Mouse (Mus musculus) heart, postnatal 36 days (tissue): ENCODE results near the gene Dll3. TPM values are rescaled to one million over a fixed set of nuclear protein-coding genes. Genes with fewer than 3 reads are reported as not detected.

Experiments
- DNase-seq, 2 experiments: peaks; one replicate each; pipeline ENCODE4 v3.0.0; 2021 to 2022
- intact Hi-C: fragments of 180-260 bp; cut with DNase I; formaldehyde crosslinking; loops from one replicate; pipeline ENCODE4 v1.15.1; 2025
- total RNA-seq, 2 experiments: library from RNA; stranded (reverse); gene quantifications; 2 replicates each; pipeline ENCODE4 v1.2.3; 2021

Gene Dll3
- total RNA-seq, 2 experiments from 2014 or later: not detected

DNA sequence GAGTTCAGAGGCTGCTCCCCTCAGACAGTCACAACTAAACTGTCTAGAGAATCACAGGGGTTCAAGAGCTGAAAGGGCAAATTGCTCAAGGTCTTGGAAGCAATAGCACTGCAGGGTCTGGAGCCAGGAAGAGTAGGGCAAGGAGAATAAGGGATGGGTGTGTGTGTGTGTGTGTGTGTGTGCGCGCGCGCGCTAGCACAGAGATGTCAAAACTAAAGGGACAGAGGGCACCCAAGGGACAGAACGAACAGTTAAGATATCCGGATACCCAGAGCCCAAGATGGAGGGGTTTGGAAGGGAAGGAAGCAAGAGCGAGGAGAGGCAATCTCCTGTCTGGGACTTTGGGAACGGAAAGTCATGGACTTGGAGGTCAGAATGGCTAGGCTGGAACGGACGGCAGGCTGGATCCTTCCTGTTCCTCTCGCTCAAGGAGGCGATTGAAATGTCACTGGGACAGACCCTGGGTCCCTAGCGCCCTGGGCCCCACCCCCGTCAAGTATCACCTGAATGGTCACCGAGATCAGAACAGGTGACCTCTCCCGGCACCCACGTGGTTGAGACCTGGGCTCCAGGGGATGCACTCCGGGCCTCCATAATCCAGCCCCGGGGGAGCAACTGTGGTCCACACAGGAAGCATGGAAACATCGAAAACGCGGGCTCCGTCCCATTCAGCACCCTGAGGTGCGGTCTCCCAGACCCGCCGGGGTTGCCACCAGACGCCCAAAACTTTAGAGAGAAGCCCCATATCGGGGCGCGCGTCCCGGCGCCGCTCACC lies 9.3 kb upstream of the Dll3 start:
- no peak for DNase-seq
- intact Hi-C loops: no loop called here

GRCm38 (mm10) chr7:28309737-28310136 lies 7.7 kb upstream of the Dll3 start:
- intact Hi-C loops: loop anchor here (10.0 kb wide), 1 partner anchor 255 kb away; the partner anchor contains the start of gene Psmc4
- no peak for DNase-seq

GRCm38 (mm10) chr7:28306216-28306615 lies 4.2 kb upstream of the Dll3 start:
- intact Hi-C loops: loop anchor here (10.0 kb wide), 1 partner anchor 251 kb away; the partner anchor contains the start of gene Psmc4
- no peak for DNase-seq

DNA sequence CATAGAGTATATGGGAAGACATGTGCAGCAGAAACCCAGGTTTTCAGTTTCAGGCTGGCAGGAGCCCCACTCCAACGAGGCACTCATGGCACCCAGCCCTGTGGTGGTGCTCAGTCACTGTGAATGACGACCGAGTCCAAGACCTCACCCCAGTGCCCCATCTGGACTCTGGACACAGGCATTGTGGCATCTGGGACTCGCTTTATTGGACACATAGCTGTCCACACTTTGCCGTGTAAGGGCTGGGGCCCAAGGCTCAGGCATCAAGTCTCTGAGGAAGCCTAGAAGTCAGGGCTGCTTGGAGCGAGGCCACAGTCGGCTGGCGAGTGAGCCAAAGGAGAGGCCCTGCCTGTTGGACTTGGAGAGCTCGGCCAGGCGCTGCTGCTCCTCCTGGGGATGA lies 3.6 kb upstream of the Dll3 start:
- intact Hi-C loops: loop anchor here (10.0 kb wide), 1 partner anchor 251 kb away; the partner anchor contains the start of gene Psmc4

DNA sequence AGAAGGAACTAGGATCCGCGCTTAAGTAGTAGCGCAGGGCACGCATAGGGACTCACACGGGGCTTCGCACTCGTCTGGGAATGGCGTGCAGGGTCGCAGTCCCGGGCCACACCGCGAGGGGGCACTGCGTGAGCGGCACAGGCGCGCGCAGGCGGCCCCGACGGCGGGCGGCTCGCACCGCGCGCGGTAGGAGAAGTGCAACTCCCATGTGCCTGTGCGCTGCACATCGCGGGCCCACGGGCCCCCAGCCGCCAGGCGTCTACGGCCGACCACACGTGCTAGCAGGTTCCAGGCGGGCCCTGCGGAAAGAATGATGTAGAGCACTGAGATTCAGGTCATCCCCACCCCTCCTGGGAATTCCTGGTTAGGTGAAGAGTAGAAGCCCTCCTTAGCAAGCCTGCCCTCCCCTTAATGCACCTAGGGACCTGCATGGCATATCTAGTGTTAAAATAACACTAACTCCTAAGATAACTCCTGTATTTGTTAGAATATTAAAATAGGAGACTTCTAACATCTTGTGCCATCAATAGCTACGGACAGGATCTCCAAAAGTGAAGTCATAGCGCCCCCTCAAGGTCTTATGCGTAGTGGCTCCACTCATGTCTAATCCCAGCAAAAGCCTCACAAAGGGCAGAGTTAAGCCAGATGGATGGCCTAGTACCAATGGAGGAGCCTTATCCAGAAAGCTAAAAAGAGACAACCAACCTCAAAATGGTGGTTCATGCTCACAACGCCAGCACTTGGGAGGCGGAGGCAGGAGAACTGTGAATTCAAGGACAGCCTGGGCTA lies 3.0 kb downstream of the Dll3 start:
- no peak for DNase-seq
- intact Hi-C loops: loop anchor here (1.0 kb wide), 1 partner anchor 151 kb away; no protein-coding TSS in a partner anchor

More for the DNA sequence above, 3.6 kb upstream of the Dll3 start:
- no peak for DNase-seq

- DNase-seq: peak; percentile 23 to 25
- intact Hi-C loops: no loop called here
Measured at GRCm38 (mm10) chr7:28294481-28294880, 7.6 kb downstream of the Dll3 start.

DNA sequence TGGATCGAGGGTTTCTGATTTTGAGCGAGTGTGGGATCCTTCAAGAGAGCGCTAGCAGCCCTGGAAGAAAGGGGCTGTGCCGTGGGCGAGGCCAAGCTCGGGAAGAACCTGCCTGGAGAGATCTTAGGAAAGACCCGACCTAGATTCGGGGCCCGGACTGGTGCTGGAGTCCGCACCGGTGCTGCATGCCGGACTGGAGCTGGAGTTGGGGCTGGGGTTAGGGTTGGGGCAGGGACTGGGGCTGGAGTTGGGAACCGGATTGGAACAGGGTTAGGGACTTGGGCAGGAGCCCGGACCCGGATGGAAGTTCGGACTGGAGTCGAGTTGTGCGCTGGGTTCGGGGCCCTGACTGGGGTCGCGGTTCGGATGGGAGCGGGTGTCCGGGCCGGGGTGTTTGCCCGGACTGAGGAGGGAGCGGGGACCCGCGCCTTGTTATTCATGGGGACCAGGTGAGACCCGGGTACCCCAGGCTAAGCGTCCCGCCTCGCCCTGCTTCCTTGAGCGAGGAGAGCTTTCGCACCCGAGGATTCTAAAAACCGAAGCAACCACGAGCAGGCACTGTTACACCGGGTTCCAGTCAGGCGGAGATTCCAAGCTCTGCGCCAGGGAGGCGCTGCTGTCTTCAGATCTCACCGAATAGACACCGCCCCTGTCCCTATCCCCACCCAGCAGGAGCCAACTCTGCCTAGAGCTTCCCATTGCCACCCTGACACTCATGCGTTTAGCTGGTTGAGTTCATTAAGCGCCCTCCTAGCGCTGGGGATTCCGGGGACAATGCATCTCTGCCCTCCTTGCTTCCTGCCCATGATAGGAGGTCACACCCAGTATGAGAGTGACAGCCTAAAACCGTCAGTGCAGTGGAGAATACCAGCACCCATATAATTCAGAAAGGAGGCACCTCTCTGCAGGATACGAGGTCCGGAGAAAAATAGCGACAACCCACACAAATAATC lies 11.1 kb downstream of the Dll3 start, which contains the start of gene Selenov:
Selenov (minus strand) TSS at position 549 of the 953 bp plus-strand sequence.
- no peak for DNase-seq
- intact Hi-C loops: no loop called here

GRCm38 (mm10) chr7:28290165-28290564 lies 11.9 kb downstream of the Dll3 start:
- intact Hi-C loops: no loop called here

DNA sequence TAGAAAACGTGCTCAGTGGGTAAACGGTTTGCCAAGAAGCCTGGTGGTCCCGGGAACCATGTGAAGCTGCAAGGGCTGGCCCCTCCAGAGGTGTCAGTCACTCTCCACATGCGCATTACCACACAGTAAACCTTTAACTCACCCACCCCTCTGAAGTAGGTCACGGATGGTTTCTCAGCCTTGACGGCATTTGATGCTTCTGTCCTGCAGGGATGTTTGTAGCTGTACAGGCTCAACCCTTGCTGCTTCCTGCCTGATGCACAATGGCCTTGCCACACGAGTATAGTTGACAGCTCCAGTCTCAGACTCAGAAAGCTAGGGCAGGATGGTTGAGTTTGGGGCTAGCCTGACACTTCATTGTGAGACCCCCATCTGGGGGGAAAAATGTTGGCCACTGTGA lies 21.4 kb downstream of the Dll3 start:
- intact Hi-C loops: no loop called here

More at GRCm38 (mm10) chr7:28290165-28290564, 11.9 kb downstream of the Dll3 start:
- no peak for DNase-seq

GRCm38 (mm10) chr7:28278279-28278652 lies 23.8 kb downstream of the Dll3 start:
- intact Hi-C loops: loop anchor here (5.0 kb wide), 1 partner anchor 59 kb away; the partner anchor contains the start of gene Supt5
- no peak for DNase-seq

More for the DNA sequence above, 21.4 kb downstream of the Dll3 start:
- no peak for DNase-seq

- peak; percentile 98 for DNase-seq
- intact Hi-C loops: loop anchor here (5.0 kb wide), 1 partner anchor 60 kb away; the partner anchor contains the start of gene Supt5
Measured at GRCm38 (mm10) chr7:28277615-28278278, 24.3 kb downstream of the Dll3 start, which contains the start of gene Eid2b. Eid2b (plus strand) TSS chr7:28277739.

DNA sequence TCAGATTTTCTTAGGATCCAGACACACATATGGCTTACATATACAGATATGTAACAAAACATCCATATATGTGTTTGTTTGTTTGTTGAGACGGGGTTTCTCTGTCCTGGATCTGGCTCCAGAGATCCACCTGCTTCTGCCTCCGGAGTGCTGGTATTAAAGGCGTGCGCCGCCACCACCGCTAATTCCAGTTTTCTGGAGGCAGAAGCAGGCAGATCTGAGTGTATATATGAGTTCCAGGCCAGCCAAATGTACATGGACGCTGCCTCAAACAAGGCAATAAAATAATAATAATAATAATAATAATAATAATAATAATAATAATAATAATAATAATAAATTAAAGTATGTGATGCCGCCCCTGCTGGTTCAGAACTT lies 24.8 kb downstream of the Dll3 start:
- intact Hi-C loops: loop anchor here (5.0 kb wide), 1 partner anchor 60 kb away; the partner anchor contains the start of gene Supt5
- DNase-seq: no peak

DNA sequence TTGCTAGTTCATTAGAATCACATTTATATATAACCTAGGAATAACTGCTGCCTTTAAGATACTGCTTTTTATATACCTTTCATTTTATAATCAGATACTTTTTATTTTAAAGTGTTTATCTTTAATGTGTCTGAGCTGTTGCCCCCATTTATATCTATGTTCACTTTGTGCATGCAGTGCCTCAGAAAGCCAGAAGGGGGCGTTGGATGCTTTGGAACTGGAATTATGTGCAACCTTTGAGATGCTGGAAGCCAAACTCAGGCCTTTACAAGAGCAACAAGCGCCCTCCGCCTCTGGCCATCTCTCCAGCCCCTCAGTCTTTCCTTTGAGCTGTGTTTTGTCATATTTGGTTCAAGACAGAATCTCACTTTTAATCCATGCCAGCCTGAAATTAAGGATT lies 30.3 kb downstream of the Dll3 start:
- no peak for DNase-seq
- intact Hi-C loops: no loop called here

DNA sequence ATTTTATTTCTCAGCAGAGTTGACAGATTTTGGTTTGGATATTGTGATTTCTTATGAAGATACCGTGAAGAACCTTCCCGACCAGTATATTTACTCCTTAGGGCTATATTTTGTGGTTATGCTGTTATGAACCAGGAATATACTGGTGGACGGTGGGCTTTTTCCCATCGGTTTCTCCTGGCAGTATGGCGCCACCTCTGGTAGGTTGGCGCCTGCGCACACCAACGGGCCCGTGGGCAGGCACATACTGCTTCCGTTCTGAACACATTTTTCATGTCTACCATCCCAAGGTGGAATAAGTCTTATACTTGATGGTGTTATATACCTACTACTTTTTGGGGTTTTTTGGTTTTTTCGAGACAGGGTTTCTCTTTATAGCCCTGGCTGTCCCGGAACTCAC lies 32.7 kb downstream of the Dll3 start:
- intact Hi-C loops: no loop called here
- no peak for DNase-seq

DNA sequence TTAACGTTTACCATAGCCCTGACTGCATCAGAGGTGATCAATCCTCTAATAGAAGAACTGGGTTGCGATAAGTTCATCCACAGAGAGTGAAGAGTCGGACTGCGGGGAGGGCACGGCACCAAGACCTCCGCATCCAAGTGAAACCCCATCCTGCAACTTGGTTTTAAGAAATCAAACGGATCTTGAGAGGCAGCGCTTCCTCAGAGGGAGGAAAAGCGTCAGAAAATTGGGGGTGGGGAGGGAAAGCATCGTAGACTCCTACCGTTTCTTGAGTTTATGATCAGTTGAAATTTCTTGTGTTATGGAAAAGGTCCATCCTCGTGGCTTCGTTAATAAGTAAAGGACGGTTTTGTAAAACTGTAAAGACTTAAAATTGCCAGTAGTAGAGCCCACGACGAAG lies 33.5 kb downstream of the Dll3 start:
- intact Hi-C loops: no loop called here
- DNase-seq: no peak

DNA sequence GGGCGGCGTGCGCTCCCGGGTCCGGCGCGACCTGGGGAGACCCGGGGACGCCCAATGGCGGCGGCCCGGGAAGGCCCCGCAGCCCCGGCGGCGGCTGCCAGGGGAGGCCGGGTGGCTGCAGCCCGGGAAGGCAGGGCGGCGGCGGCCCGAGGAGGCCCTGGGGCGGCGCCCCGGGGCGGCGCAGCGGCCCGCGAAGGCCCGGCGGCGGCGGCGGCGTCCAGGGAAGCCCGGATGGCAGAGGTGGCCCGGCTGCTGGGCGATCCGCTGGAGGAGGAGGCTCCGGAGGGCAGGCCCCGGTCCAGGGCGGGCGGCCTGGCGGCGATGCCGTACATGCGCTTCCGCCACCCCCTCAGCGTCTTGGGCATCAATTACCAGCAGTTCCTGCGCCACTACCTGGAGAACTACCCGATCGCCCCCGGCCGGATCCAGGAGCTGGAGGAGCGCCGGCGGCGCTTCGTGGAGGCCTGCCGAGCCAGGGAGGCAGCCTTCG lies 34.0 kb downstream of the Dll3 start:
- peak; percentile 55 to 80 for DNase-seq
- intact Hi-C loops: no loop called here

GRCm38 (mm10) chr7:28267129-28268041 lies 34.7 kb downstream of the Dll3 start, which contains the start of gene Eid2:
Eid2 (plus strand) TSS chr7:28267881.
- DNase-seq: peak in 1 of 2 experiments; percentile 72
- intact Hi-C loops: no loop called here

DNA sequence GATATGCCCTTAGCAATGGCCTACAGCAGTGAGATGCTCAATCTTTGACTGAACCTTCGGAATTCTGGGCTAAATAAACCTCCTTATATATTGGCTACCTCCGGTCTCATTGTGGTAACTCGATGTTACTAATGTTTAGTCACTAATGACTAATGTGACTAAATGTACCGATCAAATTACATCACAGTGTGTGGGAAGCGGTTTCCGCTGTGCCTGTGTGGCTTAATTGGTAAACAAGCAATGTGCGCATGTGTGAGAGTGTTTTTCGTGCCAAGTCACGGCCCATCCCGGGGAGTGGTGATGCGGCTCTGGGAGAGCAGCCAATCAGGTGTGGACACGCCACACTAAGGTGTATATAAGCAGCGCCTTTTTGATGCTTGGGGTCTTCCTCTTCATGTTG lies 36.6 kb downstream of the Dll3 start:
- intact Hi-C loops: no loop called here
- no peak for DNase-seq
